Mouse (Mus musculus): Measurements from ENCODE around the gene Gngt2.
A peak's percentile ranks its signal among the peaks of the same experiment; 100 is the strongest.

The Gngt2 gene

GRCm38 (mm10) chr11:95826317-95827167 is 10.5 kb upstream of the Gngt2 start:
- no peak for DNase-seq (ENCODE audit: low spot score)

GRCm38 (mm10) chr11:95827168-95827447 is 9.9 kb upstream of the Gngt2 start:
- DNase-seq (ENCODE audit: low spot score) = no peak

- peak; percentile 88 for DNase-seq (ENCODE audit: low spot score)
Observed at GRCm38 (mm10) chr11:95827464-95828085, 9.4 kb upstream of the Gngt2 start.

GRCm38 (mm10) chr11:95828181-95828964 is 8.6 kb upstream of the Gngt2 start:
- no peak for DNase-seq (ENCODE audit: low spot score)

- no peak for DNase-seq (ENCODE audit: low spot score)
Observed at GRCm38 (mm10) chr11:95829526-95830050, 7.4 kb upstream of the Gngt2 start.

- peak; percentile 27 for DNase-seq (ENCODE audit: low spot score)
Observed at GRCm38 (mm10) chr11:95830411-95831275, 6.4 kb upstream of the Gngt2 start.

- no peak for DNase-seq (ENCODE audit: low spot score)
Observed at GRCm38 (mm10) chr11:95831276-95831619, 5.8 kb upstream of the Gngt2 start.

GRCm38 (mm10) chr11:95831641-95832040 is 5.4 kb upstream of the Gngt2 start:
- DNase-seq (ENCODE audit: low spot score) = peak; percentile 61

GRCm38 (mm10) chr11:95832129-95833005 is 4.6 kb upstream of the Gngt2 start:
- DNase-seq (ENCODE audit: low spot score) = no peak

GRCm38 (mm10) chr11:95833006-95833570 is 3.9 kb upstream of the Gngt2 start:
- no peak for DNase-seq (ENCODE audit: low spot score)

GRCm38 (mm10) chr11:95833631-95834142 is 3.3 kb upstream of the Gngt2 start:
- no peak for DNase-seq (ENCODE audit: low spot score)

- no peak for DNase-seq (ENCODE audit: low spot score)
Observed at GRCm38 (mm10) chr11:95834143-95834667, 2.8 kb upstream of the Gngt2 start.

GRCm38 (mm10) chr11:95834742-95835710 is 2.0 kb upstream of the Gngt2 start:
- no peak for DNase-seq (ENCODE audit: low spot score)

GRCm38 (mm10) chr11:95835832-95836231 is 1.2 kb upstream of the Gngt2 start:
- DNase-seq (ENCODE audit: low spot score) = no peak

GRCm38 (mm10) chr11:95836433-95836832 is 583 bp upstream of the Gngt2 start:
- no peak for DNase-seq (ENCODE audit: low spot score)

- no peak for DNase-seq (ENCODE audit: low spot score)
Observed at GRCm38 (mm10) chr11:95838598-95838997, 1.6 kb downstream of the Gngt2 start.

GRCm38 (mm10) chr11:95838999-95839868 is 2.2 kb downstream of the Gngt2 start:
- DNase-seq (ENCODE audit: low spot score) = no peak

All from retina, embryonic 14.5 days (tissue).